Mouse (Mus musculus): Measurements from ENCODE around the gene Plekha3. TPM values are rescaled to one million over a fixed set of nuclear protein-coding genes. Genes with fewer than 3 reads are reported as not detected.

Plekha3 gene
- polyA plus RNA-seq, 1 experiment: 18.7 TPM

- peak; percentile 26 for DNase-seq (ENCODE audit: low read depth)
- TF ChIP-seq CTCF (IDR thresholded peaks at IDR 0.05; ENCODE audit: borderline replicate concordance, extremely low read depth, insufficient read depth, insufficient read length) (peak; percentile 25; the same call in 1 of the 2 replicates), POLR2A (IDR thresholded peaks at IDR 0.05; ENCODE audit: borderline replicate concordance, extremely low read depth, insufficient read depth, insufficient read length, poor library complexity, severe bottlenecking) (no peak)
These were observed 19.1 kb upstream of the Plekha3 start for GRCm38 (mm10) chr2:76655982-76656381.

DNA sequence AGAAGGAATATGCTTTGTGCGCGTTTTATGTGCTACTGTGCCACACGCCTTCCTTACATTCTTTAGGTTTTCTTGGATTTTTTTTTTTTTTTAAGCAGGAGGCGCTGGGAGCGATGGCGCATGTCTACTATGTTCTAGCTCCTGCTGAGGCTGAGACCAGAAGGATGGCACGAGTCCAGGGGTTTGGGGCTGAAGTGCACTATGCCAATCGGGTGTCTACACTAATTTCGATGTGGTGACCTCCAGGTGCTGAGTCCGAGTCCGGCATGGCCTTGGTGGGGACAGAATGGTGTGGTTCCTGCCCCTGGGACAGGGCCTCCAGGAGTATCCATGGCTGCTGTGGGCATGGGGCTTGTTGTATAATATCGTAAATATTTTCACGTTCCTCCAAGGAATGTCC is 16.5 kb upstream of the Plekha3 start:
- TF ChIP-seq POLR2A (IDR thresholded peaks at IDR 0.05; ENCODE audit: borderline replicate concordance, extremely low read depth, insufficient read depth, insufficient read length, poor library complexity, severe bottlenecking): no peak
- no peak for DNase-seq (ENCODE audit: low read depth)

DNA sequence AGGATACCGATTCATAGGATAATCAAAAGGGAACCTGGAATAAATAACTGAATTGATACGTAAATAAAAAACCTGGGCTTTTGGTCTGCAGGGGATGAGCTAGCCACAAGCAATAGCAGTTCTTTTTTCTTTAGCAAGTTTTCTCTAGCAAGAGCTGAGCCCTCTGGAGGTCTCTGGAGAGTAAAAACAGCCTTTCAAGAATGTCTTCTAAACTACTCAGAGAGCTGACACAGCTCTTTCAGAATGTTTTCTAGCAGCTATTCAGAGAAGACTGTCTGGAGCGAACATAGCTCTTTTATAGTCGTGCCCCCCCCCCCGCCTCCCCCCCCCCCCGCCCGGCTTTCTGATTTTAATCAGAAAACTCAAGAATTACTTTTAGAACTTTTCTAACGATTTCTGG is 15.7 kb upstream of the Plekha3 start:
- TF ChIP-seq POLR2A (IDR thresholded peaks at IDR 0.05; ENCODE audit: borderline replicate concordance, extremely low read depth, insufficient read depth, insufficient read length, poor library complexity, severe bottlenecking) (no peak), CTCF (IDR thresholded peaks at IDR 0.05; ENCODE audit: borderline replicate concordance, extremely low read depth, insufficient read depth, insufficient read length) (no peak)
- DNase-seq (ENCODE audit: low read depth): peak; percentile 39

DNA sequence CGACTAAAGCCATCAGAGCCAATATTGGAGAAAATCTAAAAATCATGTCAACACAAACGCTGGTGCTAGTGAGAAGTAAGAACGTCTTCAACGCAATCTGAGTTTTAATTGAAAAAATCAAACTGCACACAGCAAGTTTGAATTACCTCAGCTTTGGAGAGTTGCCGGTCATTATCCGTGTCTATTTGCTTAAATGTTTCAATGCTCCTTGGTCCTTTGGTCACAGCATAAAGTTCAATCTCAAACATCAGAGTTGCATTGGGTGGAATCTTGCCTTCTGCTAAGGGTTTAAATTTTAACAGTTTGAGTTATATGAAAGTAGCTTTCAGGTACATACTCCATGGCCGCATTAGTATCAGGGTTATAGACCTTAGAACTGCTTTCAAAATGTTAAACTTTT is 9.6 kb upstream of the Plekha3 start:
- TF ChIP-seq POLR2A (IDR thresholded peaks at IDR 0.05; ENCODE audit: borderline replicate concordance, extremely low read depth, insufficient read depth, insufficient read length, poor library complexity, severe bottlenecking) (no peak), CTCF (IDR thresholded peaks at IDR 0.05; ENCODE audit: borderline replicate concordance, extremely low read depth, insufficient read depth, insufficient read length) (no peak)
- DNase-seq (ENCODE audit: low read depth): no peak

DNA sequence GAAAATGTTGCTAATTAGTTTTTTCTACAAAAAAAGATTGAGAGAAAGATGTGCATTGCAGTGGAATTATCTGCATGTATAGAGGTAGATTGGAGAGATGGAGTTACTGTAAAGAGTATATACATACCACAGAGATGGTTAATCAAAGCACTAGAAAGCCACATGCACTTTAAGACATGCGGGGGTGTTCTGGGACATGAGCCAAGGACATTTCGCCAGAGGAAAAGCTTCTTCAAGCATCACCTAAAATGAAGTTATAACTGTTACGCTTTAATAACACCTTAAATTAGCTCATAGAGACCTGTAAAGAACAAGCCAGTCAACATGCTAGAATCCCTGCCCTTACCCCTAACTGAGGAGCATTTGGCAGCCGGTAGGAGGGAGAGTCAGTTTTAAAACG is 7.9 kb upstream of the Plekha3 start:
- DNase-seq (ENCODE audit: low read depth): no peak
- TF ChIP-seq CTCF (IDR thresholded peaks at IDR 0.05; ENCODE audit: borderline replicate concordance, extremely low read depth, insufficient read depth, insufficient read length): no peak
- TF ChIP-seq POLR2A (IDR thresholded peaks at IDR 0.05; ENCODE audit: borderline replicate concordance, extremely low read depth, insufficient read depth, insufficient read length, poor library complexity, severe bottlenecking): no peak

DNA sequence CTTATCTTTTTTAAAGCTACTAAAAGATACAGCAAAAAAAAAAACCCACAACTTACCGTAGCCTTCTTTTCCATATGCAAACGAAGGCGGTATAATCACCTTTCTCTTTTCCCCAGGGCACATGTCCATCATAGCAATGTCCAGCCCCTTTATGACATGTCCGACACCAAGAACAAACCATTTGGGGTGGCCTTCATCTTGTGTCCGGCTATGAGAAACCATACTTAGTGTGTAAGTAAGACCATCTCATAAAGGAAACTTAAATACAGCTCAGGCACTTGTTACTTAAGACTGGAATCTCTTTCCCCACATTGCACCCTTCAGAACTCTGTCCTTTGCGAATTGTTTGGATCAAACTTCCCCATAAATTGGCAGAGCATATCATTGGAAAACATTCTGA is 3.4 kb upstream of the Plekha3 start:
- TF ChIP-seq CTCF (IDR thresholded peaks at IDR 0.05; ENCODE audit: borderline replicate concordance, extremely low read depth, insufficient read depth, insufficient read length) (no peak), POLR2A (IDR thresholded peaks at IDR 0.05; ENCODE audit: borderline replicate concordance, extremely low read depth, insufficient read depth, insufficient read length, poor library complexity, severe bottlenecking) (no peak)
- no peak for DNase-seq (ENCODE audit: low read depth)

- DNase-seq (ENCODE audit: low read depth): no peak
These were observed 2.8 kb upstream of the Plekha3 start for GRCm38 (mm10) chr2:76672134-76672745.

DNA sequence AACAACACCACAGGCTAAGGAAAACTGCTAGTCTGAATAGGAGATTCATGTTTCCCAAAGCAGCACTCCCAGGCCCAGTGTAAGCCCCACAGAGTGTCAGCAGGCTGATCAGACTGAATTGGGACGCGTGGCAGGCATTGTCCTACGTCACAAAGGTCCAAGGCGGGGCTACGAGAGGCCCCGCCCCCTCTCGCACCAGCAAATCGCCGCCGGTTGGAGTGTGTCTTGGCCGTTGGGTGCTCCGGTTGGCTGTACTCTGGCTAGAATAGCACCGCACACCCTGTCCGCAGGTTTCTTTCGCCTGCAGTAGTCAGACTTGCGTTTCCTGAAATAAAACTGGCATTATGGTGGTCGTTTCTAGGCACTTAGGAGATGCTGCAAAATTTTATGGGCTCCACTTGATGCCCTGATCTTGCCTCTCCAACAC is 2.1 kb upstream of the Plekha3 start, which contains the start of gene Fkbp7:
TSS of gene Fkbp7 (minus strand) at position 151 of the 427 bp plus-strand sequence.
- TF ChIP-seq CTCF (IDR thresholded peaks at IDR 0.05; ENCODE audit: borderline replicate concordance, extremely low read depth, insufficient read depth, insufficient read length) (no peak), POLR2A (IDR thresholded peaks at IDR 0.05; ENCODE audit: borderline replicate concordance, extremely low read depth, insufficient read depth, insufficient read length, poor library complexity, severe bottlenecking) (peak; percentile 67; the same call in 1 of the 2 replicates)
- peak; percentile 97 for DNase-seq (ENCODE audit: low read depth)

More at GRCm38 (mm10) chr2:76672134-76672745, 2.8 kb upstream of the Plekha3 start:
- no peak for TF ChIP-seq POLR2A (IDR thresholded peaks at IDR 0.05; ENCODE audit: borderline replicate concordance, extremely low read depth, insufficient read depth, insufficient read length, poor library complexity, severe bottlenecking)
- TF ChIP-seq CTCF (IDR thresholded peaks at IDR 0.05; ENCODE audit: borderline replicate concordance, extremely low read depth, insufficient read depth, insufficient read length): no peak

GRCm38 (mm10) chr2:76673472-76674081 is 1.5 kb upstream of the Plekha3 start:
- peak; percentile 60 for DNase-seq (ENCODE audit: low read depth)
- TF ChIP-seq POLR2A (IDR thresholded peaks at IDR 0.05; ENCODE audit: borderline replicate concordance, extremely low read depth, insufficient read depth, insufficient read length, poor library complexity, severe bottlenecking) (no peak), CTCF (IDR thresholded peaks at IDR 0.05; ENCODE audit: borderline replicate concordance, extremely low read depth, insufficient read depth, insufficient read length) (peak; percentile 23; the same call in 1 of the 2 replicates)

- TF ChIP-seq POLR2A (IDR thresholded peaks at IDR 0.05; ENCODE audit: borderline replicate concordance, extremely low read depth, insufficient read depth, insufficient read length, poor library complexity, severe bottlenecking) (no peak), CTCF (IDR thresholded peaks at IDR 0.05; ENCODE audit: borderline replicate concordance, extremely low read depth, insufficient read depth, insufficient read length) (no peak)
- peak; percentile 30 for DNase-seq (ENCODE audit: low read depth)
These were observed 370 bp downstream of the Plekha3 start for GRCm38 (mm10) chr2:76675451-76675850.

- TF ChIP-seq POLR2A (IDR thresholded peaks at IDR 0.05; ENCODE audit: borderline replicate concordance, extremely low read depth, insufficient read depth, insufficient read length, poor library complexity, severe bottlenecking) (no peak), CTCF (IDR thresholded peaks at IDR 0.05; ENCODE audit: borderline replicate concordance, extremely low read depth, insufficient read depth, insufficient read length) (no peak)
- peak; percentile 24 for DNase-seq (ENCODE audit: low read depth)
These were observed 868 bp downstream of the Plekha3 start for GRCm38 (mm10) chr2:76675949-76676348.

Data from brain, embryonic 14.5 days (tissue).